Mouse (Mus musculus): ENCODE results near the gene Qpctl.

GRCm38 (mm10) chr7:19164978-19165377 lies 15.9 kb upstream of the Qpctl start:
- TF ChIP-seq CTCF (IDR thresholded peaks at IDR 0.05; ENCODE audit: extremely low read depth, insufficient read depth, low read length), result no peak
- TF ChIP-seq POLR2A (IDR thresholded peaks at IDR 0.05; ENCODE audit: extremely low read depth, insufficient read depth, low read length), result no peak
